Comparison of ENCODE assay signal across 8 mouse cellular contexts in the genomic region with DNA sequence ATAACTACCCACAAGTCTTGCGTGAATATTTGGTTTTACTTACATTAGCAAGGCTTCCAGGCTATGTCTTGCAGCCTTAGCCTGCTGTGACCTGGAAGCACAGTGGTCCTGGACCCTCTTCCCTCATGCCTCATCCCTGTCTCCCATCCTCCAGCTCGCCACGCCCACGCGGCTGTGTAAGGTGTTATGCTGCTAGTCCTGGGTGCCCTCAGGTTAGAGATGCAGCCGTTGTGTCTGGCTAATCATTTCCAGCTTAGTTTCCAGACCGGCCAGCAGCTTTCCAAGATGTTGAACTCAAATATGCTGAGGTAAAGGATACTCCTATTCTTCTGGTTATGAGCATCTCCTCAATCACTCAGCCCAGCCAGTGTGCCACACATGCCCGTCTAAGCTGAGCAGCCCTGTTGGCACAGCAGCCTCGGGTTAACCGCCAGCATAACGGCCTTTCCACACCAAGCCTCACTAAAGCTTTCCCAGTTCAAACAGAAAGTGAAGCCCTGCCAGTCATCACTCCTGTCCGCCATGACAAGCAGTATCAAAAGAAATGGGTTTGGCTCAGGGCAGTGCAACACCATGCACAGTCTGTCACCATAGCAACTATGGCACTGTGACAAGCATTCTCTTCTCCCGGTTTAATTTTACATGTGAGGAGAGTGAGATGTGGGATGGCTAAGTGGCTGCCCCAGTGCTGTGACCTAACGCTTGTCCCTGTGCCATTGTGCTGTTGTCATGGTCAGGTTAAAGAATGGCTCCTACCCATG.
DNase-seq lines count a peak whose midpoint lies in the region; ATAC-seq and TF ChIP-seq lines count a peak whose summit lies in the region.

No protein-coding gene starts in this region.

- ATAC-seq in heart, embryonic 14.5 days (ENCODE audit: insufficient number of reproducible peaks, insufficient read depth, low FRiP score, low read depth) = 0 out of 2 replicates have a peak, but pooled peaks have one; percentile 10
- no peak for ATAC-seq in heart, embryonic 11.5 days (replicated peaks; ENCODE audit: insufficient number of reproducible peaks, low FRiP score, low TSS enrichment)
- ATAC-seq in forebrain, embryonic 11.5 days (replicated peaks; ENCODE audit: low FRiP score) = peak; percentile 93
- peak; percentile 98 for ATAC-seq in neural tube, embryonic 12.5 days (ENCODE audit: low FRiP score, low read depth)

- H3K27ac ChIP-seq in heart, embryonic 14.5 days (replicated peaks in 1 of 2; ENCODE audit: control insufficient read depth in 1 of 2, insufficient read depth in 1 of 2, low read depth in 2 of 2, low read length in 2 of 2) = no peak overlapping the region
- no peak overlapping the region for H3K27ac ChIP-seq in heart, embryonic 11.5 days (ENCODE audit: low read depth, low read length)
- peak overlapping the region; percentile 81 for H3K27ac ChIP-seq in forebrain, embryonic 11.5 days (ENCODE audit: low read depth, low read length)
- H3K27ac ChIP-seq in neural tube, embryonic 12.5 days = peak overlapping the region; percentile 72; the same call in 1 of the 2 replicates
- no peak overlapping the region for H3K27ac ChIP-seq in thymus, adult 2 months (ENCODE audit: control insufficient read depth, insufficient read depth, low read length)

- no peaks in the 10 kb centered on the region for H3K36me3 ChIP-seq in heart, embryonic 14.5 days (ENCODE audit: control insufficient read depth, insufficient read depth, low read length)
- no peaks in the 10 kb centered on the region for H3K36me3 ChIP-seq in heart, embryonic 11.5 days (ENCODE audit: control insufficient read depth, insufficient read depth, low read length)
- no peaks in the 10 kb centered on the region for H3K36me3 ChIP-seq in forebrain, embryonic 11.5 days (ENCODE audit: control insufficient read depth, insufficient read depth, low read length)
- no peaks in the 10 kb centered on the region for H3K36me3 ChIP-seq in neural tube, embryonic 12.5 days
- no peaks in the 10 kb centered on the region for H3K36me3 ChIP-seq in thymus, adult 2 months (ENCODE audit: control insufficient read depth, insufficient read depth, low read length)

- no peaks in the 10 kb centered on the region; the same call in 1 of the 2 replicates for H3K27me3 ChIP-seq in heart, embryonic 14.5 days (ENCODE audit: control insufficient read depth, insufficient read depth, low read length)
- no peaks in the 10 kb centered on the region for H3K27me3 ChIP-seq in heart, embryonic 11.5 days (ENCODE audit: control insufficient read depth, insufficient read depth, low read length)
- H3K27me3 ChIP-seq in forebrain, embryonic 11.5 days (ENCODE audit: control insufficient read depth, insufficient read depth, low read length) = no peaks in the 10 kb centered on the region
- no peaks in the 10 kb centered on the region for H3K27me3 ChIP-seq in neural tube, embryonic 12.5 days (replicated peaks)
- H3K27me3 ChIP-seq in thymus, adult 2 months (ENCODE audit: control insufficient read depth, insufficient read depth, low read length) = no peaks in the 10 kb centered on the region

- 65% methylated on average over 14 of the region's 14 CpGs for WGBS in heart, embryonic 14.5 days
- WGBS in heart, embryonic 11.5 days (ENCODE audit: insufficient replicate concordance) = 77% methylated on average over 14 of the region's 14 CpGs
- 63% methylated on average over 14 of the region's 14 CpGs for WGBS in forebrain, embryonic 11.5 days
- 49% methylated on average over 14 of the region's 14 CpGs for WGBS in neural tube, embryonic 12.5 days
- WGBS in thymus, adult 2 months = 90% methylated on average over 14 of the region's 14 CpGs

- peaks cover 0 to 9% of the 10 kb centered on the region in 2 experiments; a peak in 3 of 4 replicates for H3K4me1 ChIP-seq in heart, embryonic 14.5 days (ENCODE audit: control insufficient read depth in 2 of 2, insufficient read depth in 2 of 2, low read length in 2 of 2)
- H3K4me1 ChIP-seq in heart, embryonic 11.5 days (ENCODE audit: control insufficient read depth, insufficient read depth, low read length) = no peaks in the 10 kb centered on the region
- peaks cover 18% of the 10 kb centered on the region for H3K4me1 ChIP-seq in forebrain, embryonic 11.5 days (replicated peaks; ENCODE audit: control insufficient read depth, insufficient read depth, low read length)
- peaks cover 42% of the 10 kb centered on the region for H3K4me1 ChIP-seq in neural tube, embryonic 12.5 days
- no peaks in the 10 kb centered on the region for H3K4me1 ChIP-seq in thymus, adult 2 months (replicated peaks; ENCODE audit: control insufficient read depth, insufficient read depth, low read length)

- no peaks in the 10 kb centered on the region for H3K9me3 ChIP-seq in heart, embryonic 14.5 days (ENCODE audit: control insufficient read depth, low read length)
- no peaks in the 10 kb centered on the region for H3K9me3 ChIP-seq in heart, embryonic 11.5 days (replicated peaks; ENCODE audit: control insufficient read depth, low read length)
- no peaks in the 10 kb centered on the region for H3K9me3 ChIP-seq in forebrain, embryonic 11.5 days (ENCODE audit: control insufficient read depth, low read length)
- no peaks in the 10 kb centered on the region for H3K9me3 ChIP-seq in neural tube, embryonic 12.5 days

- no peak overlapping the region for H3K4me2 ChIP-seq in heart, embryonic 14.5 days (ENCODE audit: low read length)
- H3K4me2 ChIP-seq in heart, embryonic 11.5 days = no peak overlapping the region
- H3K4me2 ChIP-seq in forebrain, embryonic 11.5 days (ENCODE audit: low read depth, low read length, severe bottlenecking) = peak overlapping the region; percentile 31; the same call in 1 of the 2 replicates
- peak overlapping the region; percentile 35 for H3K4me2 ChIP-seq in neural tube, embryonic 12.5 days (replicated peaks)

- no peak for TF ChIP-seq CTCF in thymus, adult 2 months (IDR thresholded peaks at IDR 0.05; ENCODE audit: borderline replicate concordance, control insufficient read depth, extremely low read depth, insufficient read depth, low read length, poor library complexity)

- peak; percentile 70 for DNase-seq in forebrain, embryonic 11.5 days (ENCODE audit: low spot score)
- DNase-seq in kidney, postnatal 4 days = peak; percentile 18 to 27
- no peak for DNase-seq in yolk sac, embryonic 10.5 days (ENCODE audit: low spot score)
- DNase-seq in gastrocnemius, postnatal 10 days = no peak
- DNase-seq in thymus, adult 2 months = no peak

- no peak for TF ChIP-seq POLR2A in thymus, adult 2 months (IDR thresholded peaks at IDR 0.05; ENCODE audit: control insufficient read depth, extremely low read depth, insufficient read depth, low read length, poor library complexity)

- H3K9ac ChIP-seq in heart, embryonic 14.5 days (ENCODE audit: low read length) = no peak overlapping the region
- no peak overlapping the region for H3K9ac ChIP-seq in heart, embryonic 11.5 days (ENCODE audit: low read depth, low read length)
- H3K9ac ChIP-seq in forebrain, embryonic 11.5 days (ENCODE audit: low read length) = no peak overlapping the region
- H3K9ac ChIP-seq in neural tube, embryonic 12.5 days = no peak overlapping the region

- no peak overlapping the region for H3K4me3 ChIP-seq in heart, embryonic 14.5 days (ENCODE audit: control insufficient read depth in 1 of 2, insufficient read depth in 1 of 2, low read depth in 1 of 2, low read length in 2 of 2)
- H3K4me3 ChIP-seq in heart, embryonic 11.5 days (ENCODE audit: low read depth, low read length) = no peak overlapping the region
- H3K4me3 ChIP-seq in forebrain, embryonic 11.5 days (ENCODE audit: low read depth, low read length) = no peak overlapping the region
- no peak overlapping the region for H3K4me3 ChIP-seq in neural tube, embryonic 12.5 days
- no peak overlapping the region for H3K4me3 ChIP-seq in thymus, adult 2 months (ENCODE audit: control insufficient read depth, insufficient read depth, low read length)

Comparison
In these comparisons a context has a peak if more than half of its experiments do, and no peak if none do; other contexts are left out.
1. H3K27ac ChIP-seq: peak in forebrain, embryonic 11.5 days (single experiment) and neural tube, embryonic 12.5 days (single experiment); none in heart, embryonic 14.5 days (0 of 2), heart, embryonic 11.5 days (single experiment) and thymus, adult 2 months (single experiment).
2. H3K4me2 ChIP-seq: peak in forebrain, embryonic 11.5 days (single experiment) and neural tube, embryonic 12.5 days (single experiment); none in heart, embryonic 14.5 days (single experiment) and heart, embryonic 11.5 days (single experiment).
3. DNase-seq: peak in forebrain, embryonic 11.5 days (single experiment) and kidney, postnatal 4 days (2 of 2); none in yolk sac, embryonic 10.5 days (single experiment), gastrocnemius, postnatal 10 days (single experiment) and thymus, adult 2 months (single experiment).